Mouse (Mus musculus) monocyte, adult 5-6 weeks (primary cell): ENCODE results near the gene Phf19. TPM values are rescaled to one million over a fixed set of nuclear protein-coding genes. Genes with fewer than 3 reads are reported as not detected.
A peak's percentile ranks its signal among the peaks of the same experiment; 100 is the strongest.

Source experiments
- ATAC-seq: fragments of 153-309, 156-312 bp; replicated peaks from 2 replicates; pipeline ENCODE4 v1.8.0; 2017; ENCODE audit warnings: mild to moderate bottlenecking; ENCODE audit not compliant: low TSS enrichment, insufficient number of reproducible peaks, severe bottlenecking, poor library complexity, low FRiP score
- total RNA-seq: library from RNA; stranded (forward); fragments of 200-1000, 200-491, 200-594 nt; gene quantifications from 3 replicates; pipeline ENCODE4 v1.2.3, GENCODE M21; 2017

Phf19 gene
- total RNA-seq, 1 experiment from 2014 or later: 5.3 TPM

- no peak for ATAC-seq
These were observed 29.8 kb upstream of the Phf19 start for GRCm38 (mm10) chr2:34943556-34944120.

DNA sequence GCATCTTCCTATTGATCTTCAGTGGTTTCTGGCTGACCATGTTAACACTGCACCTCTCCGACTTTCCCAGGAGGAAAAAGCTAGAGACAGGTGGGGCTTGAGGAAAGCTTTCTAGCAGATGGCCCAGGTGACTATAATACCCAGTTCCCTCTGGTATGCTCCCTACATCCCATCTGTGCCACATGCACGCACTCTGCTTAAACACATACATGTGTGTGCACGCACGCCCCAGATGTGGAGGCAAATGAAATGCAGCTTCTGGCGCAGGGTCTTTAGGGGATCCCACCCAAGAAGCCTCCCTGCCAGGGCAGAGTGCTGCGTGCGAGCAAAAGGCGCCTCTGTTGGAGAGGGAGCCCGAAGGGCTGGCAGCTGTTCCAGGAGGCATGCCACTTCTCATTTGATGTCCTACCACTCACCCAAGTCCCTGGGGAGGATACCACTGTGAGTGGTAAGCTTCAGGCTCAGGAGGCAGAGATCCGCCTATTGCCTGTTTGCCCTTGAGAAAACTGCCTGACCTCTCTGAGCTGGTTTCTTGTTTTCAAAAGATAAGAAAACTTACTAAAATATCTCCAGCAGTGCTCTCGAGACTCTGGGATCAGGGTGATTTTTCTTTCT is 27.3 kb upstream of the Phf19 start:
- no peak for ATAC-seq

- ATAC-seq: no peak
These were observed 26.4 kb upstream of the Phf19 start for GRCm38 (mm10) chr2:34940246-34940645.

GRCm38 (mm10) chr2:34938269-34939208 is 24.7 kb upstream of the Phf19 start:
- ATAC-seq: no peak

GRCm38 (mm10) chr2:34937460-34937859 is 23.6 kb upstream of the Phf19 start:
- no peak for ATAC-seq

- ATAC-seq: no peak
These were observed 13.5 kb upstream of the Phf19 start for GRCm38 (mm10) chr2:34927320-34927719.

- ATAC-seq: no peak
These were observed 8.9 kb upstream of the Phf19 start for GRCm38 (mm10) chr2:34922729-34923128.

- ATAC-seq: no peak
These were observed 6.3 kb upstream of the Phf19 start for GRCm38 (mm10) chr2:34920144-34920543.

- ATAC-seq: no peak
These were observed 1.3 kb upstream of the Phf19 start for GRCm38 (mm10) chr2:34915103-34915502.

DNA sequence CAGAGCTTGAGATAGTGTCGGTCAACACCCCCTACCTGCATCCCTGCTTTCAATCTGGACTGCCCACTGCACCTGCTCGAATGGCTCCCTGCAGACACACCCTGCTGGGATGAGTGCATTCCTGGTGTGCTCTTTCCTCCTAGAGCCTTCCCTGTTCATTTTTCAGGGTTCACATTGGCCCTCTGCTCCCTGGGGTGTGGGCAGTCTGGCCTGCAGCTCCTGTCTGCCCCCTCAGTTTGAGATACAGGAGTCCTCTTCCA is 927 bp upstream of the Phf19 start:
- ATAC-seq: no peak

DNA sequence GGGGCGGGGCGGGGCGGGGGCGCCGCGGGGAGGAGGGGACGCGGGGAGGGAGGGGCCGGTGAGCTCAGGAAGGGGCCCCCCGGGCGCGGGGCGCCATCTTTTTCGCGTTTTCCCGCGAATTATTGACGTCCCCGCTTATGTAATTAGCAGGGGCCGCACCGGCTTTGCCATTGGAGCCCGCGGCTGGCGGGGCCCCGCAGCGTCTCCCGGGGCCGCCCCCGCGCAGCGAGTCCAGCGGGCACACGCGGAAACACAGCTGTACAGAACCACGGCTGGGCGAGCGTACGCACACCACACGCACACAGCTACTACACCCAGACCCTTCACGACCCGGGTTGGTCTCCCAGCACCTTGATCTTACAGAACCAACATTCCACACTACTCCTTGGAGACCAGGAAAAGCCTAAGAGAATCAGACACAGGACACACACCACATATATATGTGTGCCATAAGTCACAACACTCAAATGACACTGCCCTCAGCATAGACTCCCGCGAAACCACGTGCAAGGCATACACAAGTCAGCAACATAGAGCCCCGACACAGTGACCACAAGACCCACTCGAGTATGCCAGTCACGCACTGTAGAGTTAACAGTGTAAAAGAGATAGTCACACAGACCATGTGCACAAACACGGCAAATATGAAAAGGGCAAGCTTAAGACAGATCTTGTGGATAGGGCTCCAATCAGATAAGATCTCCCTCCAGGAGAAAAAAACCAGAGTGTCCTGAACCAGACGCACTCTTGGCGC is 420 bp upstream of the Phf19 start:
- no peak for ATAC-seq

- no peak for ATAC-seq
These were observed 1.2 kb downstream of the Phf19 start for GRCm38 (mm10) chr2:34912613-34913012.

DNA sequence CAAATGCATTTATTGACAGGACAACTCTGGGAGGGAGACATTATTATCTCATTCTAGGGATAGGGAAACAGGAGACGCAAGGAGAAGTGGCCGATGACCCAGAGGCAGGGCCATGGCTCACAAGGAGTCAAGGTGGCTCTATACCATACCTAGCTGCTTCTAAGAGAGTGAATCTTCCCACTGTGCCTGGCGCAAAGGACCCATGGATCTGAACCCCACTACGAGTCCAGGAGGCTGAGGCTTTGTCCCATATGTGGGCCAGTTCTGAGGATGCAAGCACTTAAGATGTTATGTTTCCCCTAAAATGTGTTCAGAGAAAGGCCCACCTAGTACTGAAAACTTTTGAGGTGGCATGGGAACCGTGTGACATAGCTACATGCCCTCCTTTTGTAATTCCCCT is 2.0 kb downstream of the Phf19 start:
- ATAC-seq: no peak

DNA sequence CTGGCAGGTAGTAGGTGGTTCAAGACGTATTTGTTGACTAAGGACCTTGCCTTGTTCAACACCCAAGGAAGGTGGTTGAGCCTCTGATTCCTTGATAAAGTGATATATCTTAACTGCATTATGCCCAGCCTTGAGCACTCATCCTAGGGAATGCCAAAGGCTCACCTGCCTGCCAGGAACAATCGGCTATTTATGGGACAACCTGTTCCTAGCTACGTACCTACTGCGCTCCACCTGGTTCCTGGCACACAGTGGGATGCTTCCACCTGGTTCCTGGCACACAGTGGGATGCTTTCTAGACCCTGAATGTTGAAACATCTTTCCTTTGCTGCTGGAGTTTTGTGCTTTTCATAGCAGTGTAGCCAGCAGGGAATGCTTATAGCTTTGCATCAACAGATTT is 4.1 kb downstream of the Phf19 start:
- no peak for ATAC-seq

DNA sequence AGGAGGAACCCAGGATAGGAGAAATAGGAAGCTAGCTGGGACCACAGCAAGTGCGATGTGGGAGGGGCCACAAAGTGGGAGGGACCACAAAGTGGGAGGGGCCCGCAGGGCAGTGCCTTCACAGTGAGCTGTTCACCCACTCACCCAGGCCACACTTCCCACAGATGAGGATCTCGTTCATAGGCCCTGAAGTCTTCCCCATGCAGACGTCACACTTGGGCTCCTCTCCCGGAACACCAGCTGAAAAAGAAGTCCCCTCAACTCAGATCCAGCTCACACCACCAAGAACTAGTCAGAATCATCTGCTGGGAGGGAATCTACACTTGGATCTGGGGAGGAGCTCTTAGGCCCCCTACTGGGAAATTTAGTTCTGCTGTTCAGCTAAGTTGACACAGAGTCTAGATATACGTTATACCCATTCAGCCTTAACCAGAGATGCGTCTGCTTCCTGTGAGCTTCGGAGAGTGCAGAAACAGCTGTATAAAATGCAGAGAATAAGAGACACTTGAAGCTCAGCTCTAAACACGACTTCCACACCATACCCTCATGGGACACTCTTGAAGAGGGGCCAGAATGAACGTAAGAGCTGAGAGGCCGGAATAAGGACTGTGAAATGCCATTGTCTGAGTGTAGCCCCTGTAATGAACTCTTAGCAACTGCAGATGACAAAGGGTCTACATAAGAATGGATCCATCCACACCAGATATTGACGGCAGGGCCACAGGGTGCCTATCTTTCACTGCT is 6.8 kb downstream of the Phf19 start:
- peak; percentile 37 for ATAC-seq

DNA sequence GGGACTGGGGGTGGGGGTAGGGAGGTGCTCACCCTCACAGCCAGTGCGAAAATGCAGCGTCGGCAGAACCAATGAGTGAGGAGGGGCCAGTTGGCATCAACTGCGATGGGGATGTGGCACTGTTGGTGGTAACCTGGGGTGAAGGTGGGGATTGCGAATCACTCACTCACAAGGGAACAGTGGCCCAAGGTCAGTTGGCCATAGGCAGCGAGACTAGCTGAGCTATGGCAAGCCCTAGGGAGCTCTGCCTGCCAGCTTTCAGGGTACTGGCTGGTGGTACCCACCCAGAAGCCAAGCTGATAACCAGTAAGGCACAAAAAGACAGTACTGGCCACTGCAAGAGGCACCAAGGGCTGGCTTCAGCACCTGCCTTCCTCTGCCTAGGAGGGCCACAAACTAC is 7.4 kb downstream of the Phf19 start:
- no peak for ATAC-seq

- peak; percentile 87 for ATAC-seq
These were observed 8.8 kb downstream of the Phf19 start for GRCm38 (mm10) chr2:34904849-34905542.

DNA sequence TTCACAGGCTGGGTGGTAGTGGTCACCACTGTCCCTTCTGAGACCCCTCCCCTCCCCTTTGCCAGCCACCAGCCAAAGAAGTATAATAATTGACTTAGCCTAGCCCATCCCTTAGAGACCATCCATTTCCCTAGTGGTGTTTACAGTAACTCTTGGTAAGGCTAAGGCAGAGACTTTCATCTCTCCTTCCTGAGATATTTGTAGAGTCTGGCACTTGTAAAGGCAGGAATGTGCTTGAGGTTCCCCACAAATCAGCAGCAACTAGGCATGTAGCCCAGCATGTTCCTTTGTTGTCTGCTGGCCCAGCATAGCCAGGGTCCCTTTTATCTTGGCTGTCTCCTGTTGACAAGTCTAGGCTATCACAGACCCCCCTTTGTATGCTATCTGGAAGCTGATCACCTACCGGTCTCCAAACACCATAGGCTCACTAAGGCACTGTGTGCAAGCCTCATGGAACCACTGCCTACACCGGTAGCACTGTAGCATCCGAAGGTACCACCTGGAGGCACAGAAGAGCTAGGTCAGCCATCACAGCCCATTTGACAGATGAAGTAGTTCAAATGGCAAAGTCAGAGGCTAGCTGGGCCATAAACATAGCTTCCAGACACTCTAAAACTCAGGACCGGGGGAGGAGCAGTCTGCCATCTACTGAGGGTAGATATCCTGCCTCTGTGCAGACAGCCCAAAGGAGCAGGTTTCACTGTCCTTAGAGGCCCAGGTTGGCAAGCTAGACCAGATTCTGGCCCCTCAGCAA is 10.0 kb downstream of the Phf19 start:
- ATAC-seq: no peak
